Mouse (Mus musculus): ENCODE data around the gene Bin2. TPM values are rescaled to one million over a fixed set of nuclear protein-coding genes. Genes with fewer than 3 reads are reported as not detected.
"Not testable (repeated sequence)": the region's sequence is repeated elsewhere in the genome, so short reads cannot be mapped to it uniquely, and the experiment has no call there.

The Bin2 gene
- total RNA-seq, 2 experiments from 2014 or later = 1.6 to 2.0 TPM

GRCm38 (mm10) chr15:100646161-100646560 lies 23.2 kb downstream of the Bin2 start:
- DNase-seq = no peak

- no peak for DNase-seq
Measured at GRCm38 (mm10) chr15:100642451-100642850, 26.9 kb downstream of the Bin2 start.

- peak; percentile 21 for DNase-seq
Measured at GRCm38 (mm10) chr15:100641226-100641810, 28.0 kb downstream of the Bin2 start.

- no peak for DNase-seq
Measured at GRCm38 (mm10) chr15:100639972-100640750, 29.2 kb downstream of the Bin2 start.

- DNase-seq = peak; percentile 59
Measured at GRCm38 (mm10) chr15:100637661-100638060, 31.7 kb downstream of the Bin2 start.

- peak; percentile 71 for DNase-seq
Measured at GRCm38 (mm10) chr15:100636700-100637501, 32.5 kb downstream of the Bin2 start, which contains the start of gene Smagp. Gene Smagp, minus strand, starts transcription at chr15:100636940.

GRCm38 (mm10) chr15:100635851-100636645 lies 33.3 kb downstream of the Bin2 start:
- no peak for DNase-seq

GRCm38 (mm10) chr15:100635239-100635638 lies 34.1 kb downstream of the Bin2 start:
- DNase-seq = no peak

- DNase-seq = no peak
Measured at GRCm38 (mm10) chr15:100633341-100633740, 36.0 kb downstream of the Bin2 start.

- DNase-seq = no peak
Measured at GRCm38 (mm10) chr15:100632323-100632722, 37.0 kb downstream of the Bin2 start.

- DNase-seq = no peak
Measured at GRCm38 (mm10) chr15:100631454-100632170, 37.7 kb downstream of the Bin2 start.

GRCm38 (mm10) chr15:100630126-100630525 lies 39.2 kb downstream of the Bin2 start:
- no peak for DNase-seq

- DNase-seq = no peak
Measured at GRCm38 (mm10) chr15:100628797-100629196, 40.6 kb downstream of the Bin2 start.

- DNase-seq = no peak
Measured at GRCm38 (mm10) chr15:100627774-100628370, 41.5 kb downstream of the Bin2 start.

- DNase-seq = no peak
Measured at GRCm38 (mm10) chr15:100627287-100627686, 42.1 kb downstream of the Bin2 start.

GRCm38 (mm10) chr15:100624435-100624834 lies 44.9 kb downstream of the Bin2 start:
- no peak for DNase-seq

- no peak for DNase-seq
Measured at GRCm38 (mm10) chr15:100623754-100624153, 45.6 kb downstream of the Bin2 start.

- DNase-seq = no peak
Measured at GRCm38 (mm10) chr15:100622164-100622563, 47.2 kb downstream of the Bin2 start.

GRCm38 (mm10) chr15:100621671-100622070 lies 47.7 kb downstream of the Bin2 start:
- not testable (repeated sequence) for DNase-seq

GRCm38 (mm10) chr15:100619200-100619599 lies 50.2 kb downstream of the Bin2 start:
- no peak for DNase-seq

GRCm38 (mm10) chr15:100616221-100616620 lies 53.1 kb downstream of the Bin2 start:
- no peak for DNase-seq
